Mouse (Mus musculus) ES-E14 (cell line): ENCODE data around the gene Abraxas2. TPM values are rescaled to one million over a fixed set of nuclear protein-coding genes. Genes with fewer than 3 reads are reported as not detected.

ENCODE experiments used
- DNase-seq: peaks from one replicate; pipeline ENCODE4 v3.0.0-alpha.2; 2013; ENCODE audit warnings: low read depth, low spot score
- H3K27ac ChIP-seq: 2 replicates; pipeline ENCODE4 v1.5.1; 2012; ENCODE audit warnings: low read depth, mild to moderate bottlenecking, low read length, moderate library complexity, mixed read lengths; ENCODE audit not compliant: poor library complexity, insufficient read depth, severe bottlenecking
- H3K36me3 ChIP-seq: 2 replicates; pipeline ENCODE4 v1.6.1; 2012; ENCODE audit warnings: mild to moderate bottlenecking, low read length, moderate library complexity, mixed read lengths; ENCODE audit not compliant: control insufficient read depth, poor library complexity, insufficient read depth, severe bottlenecking
- H3K4me1 ChIP-seq, 2 experiments: fragments of 150-350 bp in 1 of 2; sonication (generic) in 1 of 2; 2 replicates each; pipeline ENCODE4 v1.6.1; 2012; ENCODE audit warnings: low read length in 2 of 2, mild to moderate bottlenecking in 1 of 2, mixed read lengths in 1 of 2; ENCODE audit not compliant: control insufficient read depth in 2 of 2, insufficient read depth in 2 of 2, poor library complexity in 1 of 2
- H3K4me3 ChIP-seq, 2 experiments: fragments of 150-350 bp in 1 of 2; sonication (generic) in 1 of 2; 2 replicates each; pipeline ENCODE4 v1.5.1; 2012; ENCODE audit warnings: low read length in 2 of 2, low read depth in 1 of 2, mild to moderate bottlenecking in 1 of 2, mixed read lengths in 1 of 2; ENCODE audit not compliant: insufficient read depth in 1 of 2, poor library complexity in 1 of 2, severe bottlenecking in 1 of 2
- H3K9ac ChIP-seq: 2 replicates; pipeline ENCODE4 v1.6.1; 2012; ENCODE audit warnings: low read depth, mild to moderate bottlenecking, low read length, mixed read lengths; ENCODE audit not compliant: poor library complexity, insufficient read depth, severe bottlenecking
- H3K9me3 ChIP-seq: fragments of 150-350 bp; sonication (generic); 2 replicates; pipeline ENCODE4 v1.6.1; 2012; ENCODE audit warnings: low read depth, mild to moderate bottlenecking, low read length; ENCODE audit not compliant: control insufficient read depth, insufficient read depth
- CHD2 ChIP-seq: IDR thresholded peaks from 2 replicates; pipeline ENCODE4 v1.6.1; 2014; ENCODE audit warnings: mild to moderate bottlenecking, low read depth, low read length, inconsistent platforms
- HCFC1 ChIP-seq: IDR thresholded peaks from 2 replicates; pipeline ENCODE4 v1.6.1; 2012; ENCODE audit warnings: low read length, inconsistent platforms, borderline replicate concordance; ENCODE audit not compliant: insufficient read depth
- MAFK ChIP-seq: IDR thresholded peaks from 2 replicates; pipeline ENCODE4 v1.6.1; 2014; ENCODE audit warnings: mild to moderate bottlenecking, low read depth, low read length, inconsistent platforms; ENCODE audit not compliant: insufficient read depth
- ZC3H11A ChIP-seq: IDR thresholded peaks from 2 replicates; pipeline ENCODE4 v1.6.1; 2012; ENCODE audit warnings: low read depth, mild to moderate bottlenecking, inconsistent platforms, low read length, borderline replicate concordance
- ZNF384 ChIP-seq: IDR thresholded peaks from 2 replicates; pipeline ENCODE4 v1.6.1; 2012; ENCODE audit warnings: low read depth, low read length, inconsistent platforms
- in situ Hi-C, 2 experiments: fragments of 600-800 bp; cut with MboI; formaldehyde crosslinking; loops; one replicate each; pipeline ENCODE4 v1.15.1; 2025; ENCODE audit warnings: low sequenced_read_pairs in 2 of 2, inconsistent platforms in 1 of 2; ENCODE audit not compliant: unreplicated experiment in 2 of 2
- total RNA-seq: library from RNA; depleted of rRNA; stranded (reverse); fragments of 300-350 nt; gene quantifications from 2 replicates; pipeline ENCODE4 v1.2.3, GENCODE M21; 2012

The Abraxas2 gene
- total RNA-seq, 1 experiment = 20.5 TPM

DNA sequence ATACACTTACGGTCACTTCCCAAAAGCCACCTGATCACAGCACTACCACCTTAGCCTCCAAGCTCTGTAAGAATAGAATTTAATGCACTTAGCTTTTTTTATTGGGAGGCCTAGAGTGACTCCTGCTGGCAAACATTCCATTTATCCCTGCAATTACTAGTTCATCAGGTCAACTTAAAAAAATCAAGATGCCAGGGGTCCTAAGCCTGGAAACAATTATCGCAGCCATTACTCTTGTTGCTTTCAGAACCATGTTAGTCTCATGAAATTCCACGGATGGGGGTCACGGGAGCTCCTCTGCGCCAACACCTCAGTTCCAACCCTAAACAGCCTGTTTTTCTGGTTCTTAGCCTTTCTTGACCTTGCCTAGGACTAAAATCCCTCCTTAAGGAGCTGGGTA, 43.9 kb upstream of the Abraxas2 start:
- Histone ChIP-seq H3K9me3 (no peaks in the 10 kb centered on the region), H3K27ac (no peak overlapping the region), H3K4me3 (no peak overlapping the region), H3K4me1 (peaks cover under 1 to 5% of the 10 kb centered on the region in 2 experiments; a peak in 3 of 4 replicates), H3K9ac (no peak overlapping the region), H3K36me3 (no peaks in the 10 kb centered on the region; the same call in 1 of the 2 replicates)
- TF ChIP-seq MAFK (no peak), CHD2 (no peak), ZC3H11A (no peak), HCFC1 (no peak), ZNF384 (no peak)
- no peak for DNase-seq
- in situ Hi-C loops = no loop called here

DNA sequence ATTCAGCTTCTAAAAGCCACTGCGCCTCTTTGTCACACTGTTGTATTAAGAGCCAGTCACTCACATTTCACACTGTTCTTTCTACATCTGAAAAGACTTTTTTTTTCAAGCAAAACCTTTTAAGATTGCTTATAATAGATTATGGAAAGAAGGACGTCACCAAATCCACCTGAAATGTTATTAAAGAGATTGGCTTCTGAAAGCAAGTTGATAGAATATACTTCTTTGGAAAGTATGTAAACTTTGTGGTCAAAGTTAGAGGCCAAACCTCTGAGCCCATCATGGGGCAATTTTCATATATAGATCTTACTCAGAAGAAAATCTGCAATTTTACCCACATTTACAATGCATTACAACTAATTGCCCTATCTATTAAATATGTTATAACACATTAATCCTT, 42.5 kb upstream of the Abraxas2 start:
- no peaks in the 10 kb centered on the region for H3K9me3 ChIP-seq
- no peak overlapping the region for H3K9ac ChIP-seq
- DNase-seq = no peak
- peaks cover 0 to 2% of the 10 kb centered on the region in 2 experiments; a peak in 2 of 4 replicates for H3K4me1 ChIP-seq
- H3K4me3 ChIP-seq = no peak overlapping the region
- H3K27ac ChIP-seq = no peak overlapping the region
- in situ Hi-C loops = no loop called here
- no peak for TF ChIP-seq MAFK
- no peak for TF ChIP-seq ZC3H11A
- no peak for TF ChIP-seq CHD2
- no peak for TF ChIP-seq HCFC1
- no peak for TF ChIP-seq ZNF384
- no peaks in the 10 kb centered on the region; the same call in 1 of the 2 replicates for H3K36me3 ChIP-seq

DNA sequence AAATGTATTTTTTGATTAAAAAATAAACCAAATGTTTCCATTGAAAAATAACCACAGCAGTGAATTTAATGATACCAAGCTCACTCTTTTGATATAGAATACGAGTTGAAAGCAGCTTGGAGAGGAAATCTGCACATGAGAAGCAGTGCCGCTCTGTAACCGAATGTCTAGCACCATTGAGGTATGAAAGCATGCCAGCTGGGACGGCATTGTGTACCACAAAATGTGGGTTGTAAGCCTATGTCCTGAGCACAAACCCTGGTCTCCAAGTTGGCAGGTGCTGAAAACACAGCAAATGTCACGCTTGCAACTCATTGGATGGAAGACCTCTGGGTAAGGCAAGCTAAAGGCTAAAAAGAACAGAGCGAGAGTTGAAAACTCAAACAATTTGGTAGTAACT, 42.0 kb upstream of the Abraxas2 start:
- DNase-seq = no peak
- no peak for TF ChIP-seq CHD2
- TF ChIP-seq HCFC1 = no peak
- TF ChIP-seq MAFK = no peak
- no peak for TF ChIP-seq ZNF384
- TF ChIP-seq ZC3H11A = no peak
- Histone ChIP-seq H3K9ac (no peak overlapping the region), H3K27ac (no peak overlapping the region), H3K9me3 (no peaks in the 10 kb centered on the region), H3K4me1 (no peaks in the 10 kb centered on the region; a peak in 1 of 4 replicates), H3K4me3 (no peak overlapping the region), H3K36me3 (no peaks in the 10 kb centered on the region; the same call in 1 of the 2 replicates)
- in situ Hi-C loops = no loop called here

DNA sequence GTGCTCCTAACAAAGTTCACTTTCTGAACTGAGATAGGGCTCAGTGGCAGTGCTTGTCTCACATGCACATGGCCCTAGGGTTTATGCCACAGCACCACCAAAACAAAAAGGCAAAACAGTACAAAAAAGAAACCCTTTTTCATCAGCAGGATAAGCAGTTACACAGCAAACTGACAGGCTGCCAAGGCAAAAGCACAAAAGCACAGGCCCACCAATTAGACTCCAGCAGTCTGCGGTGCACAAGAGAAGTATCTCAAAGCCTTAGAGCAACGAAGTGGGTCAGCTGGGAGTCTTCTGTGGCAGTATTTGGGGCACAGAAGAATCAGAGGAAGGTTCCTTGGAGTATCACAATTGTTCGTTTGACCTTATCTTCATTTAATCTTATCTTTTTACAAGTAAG, 38.3 kb upstream of the Abraxas2 start:
- Histone ChIP-seq H3K4me3 (no peak overlapping the region), H3K4me1 (no peaks in the 10 kb centered on the region), H3K9ac (no peak overlapping the region), H3K27ac (no peak overlapping the region), H3K36me3 (no peaks in the 10 kb centered on the region; the same call in 1 of the 2 replicates), H3K9me3 (no peaks in the 10 kb centered on the region)
- in situ Hi-C loops = no loop called here
- DNase-seq = no peak
- no peak for TF ChIP-seq ZNF384
- TF ChIP-seq MAFK = no peak
- no peak for TF ChIP-seq ZC3H11A
- no peak for TF ChIP-seq HCFC1
- TF ChIP-seq CHD2 = no peak

DNA sequence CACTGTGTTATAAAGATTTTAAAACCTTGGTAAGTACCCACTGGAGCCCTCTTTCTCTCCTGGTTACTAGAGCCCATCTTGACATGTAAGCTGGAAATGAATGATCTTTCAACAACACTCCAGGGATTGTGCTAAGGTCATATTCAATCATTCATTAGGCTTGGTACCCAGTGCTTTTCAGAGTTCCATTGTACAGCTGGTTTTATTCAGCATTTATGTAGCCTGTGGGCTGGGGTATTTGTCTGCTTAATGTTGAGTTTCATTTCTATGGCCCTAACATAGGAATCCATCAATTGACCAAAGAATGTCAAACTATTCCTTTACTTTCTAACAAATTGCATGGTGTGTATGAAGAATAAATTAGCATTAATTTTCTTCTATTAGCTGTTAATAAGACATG, 35.2 kb upstream of the Abraxas2 start:
- no peaks in the 10 kb centered on the region for H3K4me1 ChIP-seq
- H3K36me3 ChIP-seq = no peaks in the 10 kb centered on the region
- no peak for DNase-seq
- H3K4me3 ChIP-seq = no peak overlapping the region
- in situ Hi-C loops = no loop called here
- no peak overlapping the region for H3K9ac ChIP-seq
- TF ChIP-seq CHD2 (no peak), MAFK (no peak), HCFC1 (no peak), ZC3H11A (no peak), ZNF384 (no peak)
- H3K27ac ChIP-seq = no peak overlapping the region
- no peaks in the 10 kb centered on the region for H3K9me3 ChIP-seq
